Mouse (Mus musculus) heart, postnatal 0 days (tissue): ENCODE results near the gene Tinf2. TPM values are rescaled to one million over a fixed set of nuclear protein-coding genes. Genes with fewer than 3 reads are reported as not detected.

Experiments
- ATAC-seq: fragments of 200-750 bp; cut with Nextera tagmentation; 2 replicates; pipeline ENCODE4 v1.8.0; 2017; ENCODE audit warnings: low read depth, moderate number of reproducible peaks, moderate library complexity; ENCODE audit not compliant: insufficient read depth
- DNase-seq: peaks from one replicate; pipeline ENCODE4 v3.0.0-alpha.2; 2016; ENCODE audit warnings: low spot score
- H3K27ac ChIP-seq: fragments of 300-500 bp; sonication (generic); 2 replicates; pipeline ENCODE4 v1.5.1; 2014; ENCODE audit warnings: low read depth, mild to moderate bottlenecking
- H3K27me3 ChIP-seq: fragments of 300-500 bp; sonication (generic); 2 replicates; pipeline ENCODE4 v1.6.1; 2014; ENCODE audit warnings: low read length, mixed read lengths; ENCODE audit not compliant: control insufficient read depth, insufficient read depth
- H3K36me3 ChIP-seq: fragments of 300-500 bp; sonication (generic); replicated peaks from 2 replicates; pipeline ENCODE4 v1.6.1; 2014; ENCODE audit warnings: low read length, mixed read lengths; ENCODE audit not compliant: control insufficient read depth, insufficient read depth
- H3K4me1 ChIP-seq: fragments of 300-500 bp; sonication (generic); 2 replicates; pipeline ENCODE4 v1.6.1; 2014; ENCODE audit warnings: antibody characterized with exemption; ENCODE audit not compliant: control insufficient read depth, insufficient read depth
- H3K4me2 ChIP-seq: fragments of 300-500 bp; sonication (generic); 2 replicates; pipeline ENCODE4 v1.6.1; 2014; ENCODE audit warnings: low read depth, mild to moderate bottlenecking, low read length, moderate library complexity
- H3K4me3 ChIP-seq: fragments of 300-500 bp; sonication (generic); 2 replicates; pipeline ENCODE4 v1.5.1; 2014; ENCODE audit warnings: low read depth, low read length
- H3K9ac ChIP-seq: fragments of 300-500 bp; sonication (generic); replicated peaks from 2 replicates; pipeline ENCODE4 v1.6.1; 2014; ENCODE audit warnings: low read depth, low read length, mixed read lengths
- H3K9me3 ChIP-seq: fragments of 300-500 bp; sonication (generic); replicated peaks from 2 replicates; pipeline ENCODE4 v1.6.1; 2016; ENCODE audit warnings: low read length; ENCODE audit not compliant: control insufficient read depth
- CTCF ChIP-seq: IDR thresholded peaks from 2 replicates; pipeline ENCODE4 v1.5.1; 2016; ENCODE audit warnings: antibody characterized with exemption, control low read depth, low read depth
- EP300 ChIP-seq: IDR thresholded peaks from 2 replicates; pipeline ENCODE4 v1.6.1; 2016; ENCODE audit warnings: antibody characterized with exemption, low read depth
- WGBS: fragments of 180-500 bp; shearing (Covaris S2); extraction: QIAGEN DNeasy Blood & Tissue Kit; methylation state at CpG from one replicate; pipeline ENCODE4 v1.1.7; 2014; 5-methylcytosine and 5-hydroxymethylcytosine counted together
- polyA plus RNA-seq: library from polyadenylated mRNA; unstranded; fragments of >200 nt; fragmentation: Nextera tagmentation; extraction: Ambion mirVana; gene quantifications from 2 replicates; pipeline ENCODE4 v1.2.1, GENCODE M21; 2015
- total RNA-seq: library from RNA; depleted of rRNA; stranded (reverse); fragments of >200 nt; gene quantifications from 2 replicates; pipeline ENCODE4 v1.2.3, GENCODE M21; 2014; ENCODE audit warnings: low replicate concordance

The Tinf2 gene
- total and polyA plus RNA-seq, 2 experiments from 2014 or later, result 11.9 to 15.9 TPM

- no peaks in the 10 kb centered on the region for H3K9me3 ChIP-seq
- no peaks in the 10 kb centered on the region; the same call in 1 of the 2 replicates for H3K4me1 ChIP-seq
- DNase-seq (peak; percentile 29), ATAC-seq (no peak)
- 26% methylated on average over 8 of the region's 8 CpGs for whole genome bisulfite sequencing
- 0 out of 2 replicates have a peak overlapping the region, but pooled peaks have one; percentile 11 for H3K27ac ChIP-seq
- H3K36me3 ChIP-seq, result no peaks in the 10 kb centered on the region
- H3K9ac ChIP-seq, result no peak overlapping the region
- no peaks in the 10 kb centered on the region for H3K27me3 ChIP-seq
- H3K4me3 ChIP-seq, result no peak overlapping the region
- TF ChIP-seq CTCF (no peak), EP300 (no peak)
- no peak overlapping the region for H3K4me2 ChIP-seq
Measured at GRCm38 (mm10) chr14:55724411-55724871, 42.8 kb upstream of the Tinf2 start.

GRCm38 (mm10) chr14:55723433-55723832 lies 41.8 kb upstream of the Tinf2 start:
- WGBS, result 90% methylated on average over 7 of the region's 7 CpGs
- ATAC-seq, result no peak
- H3K4me3 ChIP-seq, result no peak overlapping the region

GRCm38 (mm10) chr14:55722438-55722945 lies 40.9 kb upstream of the Tinf2 start:
- H3K27me3 ChIP-seq, result no peaks in the 10 kb centered on the region
- ATAC-seq, result no peak
- H3K27ac ChIP-seq, result no peak overlapping the region
- no peaks in the 10 kb centered on the region for H3K9me3 ChIP-seq
- H3K4me2 ChIP-seq, result peak overlapping the region; percentile 68
- H3K9ac ChIP-seq, result 0 out of 2 replicates have a peak overlapping the region, but pooled peaks have one; percentile 12
- H3K36me3 ChIP-seq, result peaks cover 2% of the 10 kb centered on the region
- no peak for TF ChIP-seq CTCF
- no peak for TF ChIP-seq EP300
- H3K4me3 ChIP-seq, result peak overlapping the region; percentile 80
- no peak for DNase-seq
- no peaks in the 10 kb centered on the region; the same call in 1 of the 2 replicates for H3K4me1 ChIP-seq
- 40% methylated on average over 8 of the region's 8 CpGs for WGBS

More at GRCm38 (mm10) chr14:55723433-55723832, 41.8 kb upstream of the Tinf2 start:
- H3K4me2 ChIP-seq, result no peak overlapping the region
- no peaks in the 10 kb centered on the region for H3K27me3 ChIP-seq
- no peak for TF ChIP-seq CTCF
- no peak for TF ChIP-seq EP300
- H3K9me3 ChIP-seq, result no peaks in the 10 kb centered on the region
- H3K9ac ChIP-seq, result no peak overlapping the region
- no peaks in the 10 kb centered on the region; the same call in 1 of the 2 replicates for H3K4me1 ChIP-seq
- no peak for DNase-seq
- no peak overlapping the region for H3K27ac ChIP-seq
- H3K36me3 ChIP-seq, result no peaks in the 10 kb centered on the region; the same call in 1 of the 2 replicates

GRCm38 (mm10) chr14:55721700-55722437 lies 40.2 kb upstream of the Tinf2 start, which contains the start of gene Rabggta:
Rabggta (minus strand) TSS chr14:55722263.
- H3K4me2 ChIP-seq, result peak within 1 kb of the TSS; percentile 68
- H3K4me3 ChIP-seq, result peak within 1 kb of the TSS; percentile 80
- no peaks in the 10 kb centered on the region for H3K27me3 ChIP-seq
- DNase-seq (peak; percentile 87), ATAC-seq (peak; percentile 92)
- under 1% methylated on average over 49 of the region's 50 CpGs for WGBS
- H3K9me3 ChIP-seq, result no peaks in the 10 kb centered on the region
- H3K9ac ChIP-seq, result peak within 1 kb of the TSS; percentile 70
- H3K36me3 ChIP-seq, result peaks cover 8% of the 10 kb centered on the region
- H3K4me1 ChIP-seq, result no peaks in the 10 kb centered on the region; the same call in 1 of the 2 replicates
- H3K27ac ChIP-seq, result peak within 1 kb of the TSS; percentile 75
- TF ChIP-seq CTCF, result peak; percentile 90
- TF ChIP-seq EP300, result no peak

- DNase-seq (no peak), ATAC-seq (no peak)
- WGBS, result 91% methylated on average over 6 of the region's 6 CpGs
- H3K36me3 ChIP-seq, result peaks cover 16% of the 10 kb centered on the region
- no peak overlapping the region for H3K9ac ChIP-seq
- peak overlapping the region; percentile 80 for H3K4me3 ChIP-seq
- H3K27ac ChIP-seq, result no peak overlapping the region
- TF ChIP-seq EP300 (no peak), CTCF (no peak)
- no peaks in the 10 kb centered on the region for H3K27me3 ChIP-seq
- no peaks in the 10 kb centered on the region for H3K9me3 ChIP-seq
- peak overlapping the region; percentile 68 for H3K4me2 ChIP-seq
- no peaks in the 10 kb centered on the region; the same call in 1 of the 2 replicates for H3K4me1 ChIP-seq
Measured at GRCm38 (mm10) chr14:55721076-55721475, 39.5 kb upstream of the Tinf2 start.
